Mouse (Mus musculus): ENCODE measurements around the gene Snx19.

Snx19 gene

GRCm38 (mm10) chr9:30484183-30484582, 57.3 kb downstream of the Snx19 start:
- no peak for DNase-seq (ENCODE audit: low spot score)

- DNase-seq (ENCODE audit: low spot score): no peak
Observed at GRCm38 (mm10) chr9:30485161-30485560, 58.3 kb downstream of the Snx19 start.

- no peak for DNase-seq (ENCODE audit: low spot score)
Observed at GRCm38 (mm10) chr9:30488384-30488783, 61.5 kb downstream of the Snx19 start.

- DNase-seq (ENCODE audit: low spot score): no peak
Observed at GRCm38 (mm10) chr9:30494446-30494845, 67.5 kb downstream of the Snx19 start.

GRCm38 (mm10) chr9:30508966-30509365, 82.1 kb downstream of the Snx19 start:
- no peak for DNase-seq (ENCODE audit: low spot score)

- DNase-seq (ENCODE audit: low spot score): no peak
Observed at GRCm38 (mm10) chr9:30515953-30516352, 89.0 kb downstream of the Snx19 start.

Data from urinary bladder, postnatal 10 days (tissue).